Mouse (Mus musculus) spleen, adult 2 months (tissue): ENCODE data around the gene Olfr93.

Source experiments
- CTCF ChIP-seq: fragments of 200-500 bp; IDR thresholded peaks from 2 replicates; pipeline ENCODE4 v1.5.1; 2011; ENCODE audit warnings: mild to moderate bottlenecking, inconsistent platforms; ENCODE audit not compliant: insufficient read depth, insufficient read length, insufficient replicate concordance; ENCODE audit errors: extremely low read depth
- POLR2A ChIP-seq: fragments of 200-500 bp; IDR thresholded peaks from 2 replicates; pipeline ENCODE4 v1.6.1; 2011; ENCODE audit warnings: low read depth, low read length, inconsistent platforms

DNA sequence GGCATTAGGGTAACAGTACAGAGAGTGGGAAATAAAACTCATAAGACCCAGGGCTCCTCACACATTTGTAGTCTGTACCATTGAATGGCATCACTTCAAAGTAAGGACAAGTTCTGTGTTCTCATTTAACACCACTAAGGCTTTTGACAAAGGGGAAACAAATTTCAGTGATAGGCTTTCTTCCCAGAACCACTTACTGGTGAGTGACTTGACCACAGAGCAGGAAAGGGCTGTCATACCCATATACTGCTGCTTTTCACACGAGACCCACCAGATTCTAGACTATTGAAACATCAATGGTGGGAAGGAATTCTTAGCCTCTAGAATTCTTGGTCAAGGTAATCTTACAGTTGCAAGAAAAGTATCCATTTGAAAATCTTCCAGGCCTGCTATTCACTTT lies 69.1 kb downstream of the Olfr93 start:
- TF ChIP-seq CTCF (no peak), POLR2A (no peak)
